Mouse (Mus musculus) cortical plate, adult 2 months (tissue): Measurements from ENCODE around the gene Wwp2.

ENCODE experiments used
- CTCF ChIP-seq: fragments of 200-500 bp; IDR thresholded peaks from 2 replicates; pipeline ENCODE4 v1.5.1; 2011; ENCODE audit warnings: mild to moderate bottlenecking, control low read depth, low read length; ENCODE audit not compliant: insufficient read depth; ENCODE audit errors: extremely low read depth
- POLR2A ChIP-seq: fragments of 200-500 bp; IDR thresholded peaks from 2 replicates; pipeline ENCODE4 v1.6.1; 2011; ENCODE audit warnings: mild to moderate bottlenecking, low read length, control low read depth; ENCODE audit not compliant: insufficient read depth; ENCODE audit errors: extremely low read depth

DNA sequence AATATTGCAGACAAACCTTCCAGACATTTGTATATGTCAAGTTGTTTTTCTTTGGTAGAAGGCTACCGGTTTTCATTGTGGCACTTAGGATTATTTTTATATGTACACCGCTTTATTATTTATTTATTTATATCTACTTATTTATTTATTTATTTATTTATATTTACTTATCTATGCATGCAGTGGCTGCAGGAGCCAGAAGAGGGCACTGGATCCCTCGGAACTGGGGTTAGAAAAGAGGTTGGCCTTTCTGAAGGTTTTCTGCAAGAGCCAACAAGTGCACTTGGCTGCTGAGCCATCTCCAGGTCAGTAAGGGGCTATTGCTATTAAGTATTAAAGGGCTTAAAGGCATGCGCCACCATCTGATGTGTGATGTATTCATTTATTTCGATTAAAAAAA is 48.3 kb upstream of the Wwp2 start:
- TF ChIP-seq CTCF: peak; percentile 22; the same call in 1 of the 2 replicates
- TF ChIP-seq POLR2A: no peak
